Comparison of ENCODE assay signal across 19 mouse cellular contexts in genomic region chr12:111568836-111569235, GRCm38 (mm10). TPM values are rescaled to one million over a fixed set of nuclear protein-coding genes. Genes with fewer than 3 reads are reported as not detected.
DNase-seq lines count a peak whose midpoint lies in the region; ATAC-seq and TF ChIP-seq lines count a peak whose summit lies in the region.
"Had no signal": no experiment of that assay in that cellular context is flagged by ENCODE, and none has a peak within 500 bp of the region (broad histone marks: within the 10 kb centered on the region; RNA-seq: fewer than 3 reads in every experiment).

No protein-coding gene starts in this region.

- in situ Hi-C loops in ES-E14 (cut with MboI; ENCODE audit: low sequenced_read_pairs in 2 of 2, unreplicated experiment in 2 of 2) = no loop called here

- H3K4me3 ChIP-seq in heart, embryonic 14.5 days (ENCODE audit: control insufficient read depth in 1 of 2, insufficient read depth in 1 of 2, low read depth in 1 of 2, low read length in 2 of 2) = no peak overlapping the region
- H3K4me3 ChIP-seq in ES-E14 (ENCODE audit: insufficient read depth in 1 of 2, low read depth in 1 of 2, low read length in 2 of 2, poor library complexity in 1 of 2, severe bottlenecking in 1 of 2) = peak overlapping the region; percentile 14 to 18; a peak in 1 of 4 replicates
- H3K4me3 ChIP-seq: embryonic facial prominence, embryonic 10.5 days; forebrain, embryonic 12.5 days; hindbrain, embryonic 15.5 days; limb, embryonic 12.5 days; neural tube, embryonic 12.5 days had no signal

- 33% methylated on average over 11 of the region's 11 CpGs for WGBS in heart, embryonic 14.5 days

- no peaks in the 10 kb centered on the region for H3K9me3 ChIP-seq in heart, embryonic 14.5 days (ENCODE audit: control insufficient read depth, low read length)
- no peaks in the 10 kb centered on the region for H3K9me3 ChIP-seq in ES-E14 (ENCODE audit: control insufficient read depth, insufficient read depth, low read depth, low read length)
- H3K9me3 ChIP-seq: embryonic facial prominence, embryonic 10.5 days; forebrain, embryonic 12.5 days; hindbrain, embryonic 15.5 days; limb, embryonic 12.5 days; neural tube, embryonic 12.5 days had no signal

- DNase-seq in heart, adult 18-20 months = no peak
- DNase-seq in ES-E14 (ENCODE audit: low read depth, low spot score) = no peak
- peak; percentile 89 for DNase-seq in fibroblast of lung, adult 2 months (ENCODE audit: low read depth)
- peak; percentile 68 to 76 for DNase-seq in kidney, postnatal 36 days
- no peak for DNase-seq in embryo, embryonic 9.5 days (ENCODE audit: extremely low spot score)
- DNase-seq in thymus, adult 18-20 months = no peak
- DNase-seq: cerebellum, adult 8-10 months; gastrocnemius, postnatal 36 days; layer of hippocampus, adult 9-11 months; lung, adult 2 months; right cerebral cortex, adult 18-20 months had no signal

- H3K4me2 ChIP-seq in heart, embryonic 14.5 days (ENCODE audit: low read length) = 0 out of 2 replicates have a peak overlapping the region, but pooled peaks have one; percentile 23
- H3K4me2 ChIP-seq: forebrain, embryonic 12.5 days; hindbrain, embryonic 15.5 days; limb, embryonic 12.5 days; midbrain, embryonic 11.5 days; neural tube, embryonic 12.5 days had no signal

- H3K36me3 ChIP-seq in heart, embryonic 14.5 days (ENCODE audit: control insufficient read depth, insufficient read depth, low read length) = no peaks in the 10 kb centered on the region
- no peaks in the 10 kb centered on the region for H3K36me3 ChIP-seq in ES-E14 (ENCODE audit: control insufficient read depth, insufficient read depth, low read length, poor library complexity, severe bottlenecking)
- H3K36me3 ChIP-seq: embryonic facial prominence, embryonic 10.5 days; forebrain, embryonic 12.5 days; hindbrain, embryonic 15.5 days; limb, embryonic 12.5 days; neural tube, embryonic 12.5 days had no signal

- no peaks in the 10 kb centered on the region for H3K27me3 ChIP-seq in heart, embryonic 14.5 days (ENCODE audit: control insufficient read depth, insufficient read depth, low read length)
- H3K27me3 ChIP-seq: forebrain, embryonic 12.5 days; hindbrain, embryonic 15.5 days; limb, embryonic 12.5 days; neural tube, embryonic 12.5 days had no signal

- no peak for ATAC-seq in heart, embryonic 14.5 days (ENCODE audit: insufficient number of reproducible peaks, insufficient read depth, low FRiP score, low read depth)
- ATAC-seq in inflammation-experienced regulatory T-cells, adult 6 months = no peak

- H3K9ac ChIP-seq in heart, embryonic 14.5 days (ENCODE audit: low read length) = peak overlapping the region; percentile 52
- peak overlapping the region; percentile 23; the same call in 1 of the 2 replicates for H3K9ac ChIP-seq in ES-E14 (ENCODE audit: insufficient read depth, low read depth, low read length, poor library complexity, severe bottlenecking)
- H3K9ac ChIP-seq: forebrain, embryonic 12.5 days; hindbrain, embryonic 15.5 days; limb, embryonic 12.5 days; neural tube, embryonic 12.5 days had no signal

- H3K4me1 ChIP-seq in heart, embryonic 14.5 days (ENCODE audit: control insufficient read depth in 2 of 2, insufficient read depth in 2 of 2, low read length in 2 of 2) = peaks cover 9 to 12% of the 10 kb centered on the region in 2 experiments
- peaks cover 0 to 5% of the 10 kb centered on the region in 2 experiments; a peak in 1 of 4 replicates for H3K4me1 ChIP-seq in ES-E14 (ENCODE audit: control insufficient read depth in 2 of 2, insufficient read depth in 2 of 2, low read length in 2 of 2, poor library complexity in 1 of 2)

- no peak overlapping the region; a peak in 1 of 4 replicates for H3K27ac ChIP-seq in heart, embryonic 14.5 days (replicated peaks in 1 of 2; ENCODE audit: control insufficient read depth in 1 of 2, insufficient read depth in 1 of 2, low read depth in 2 of 2, low read length in 2 of 2)
- no peak overlapping the region for H3K27ac ChIP-seq in ES-E14 (ENCODE audit: insufficient read depth, low read depth, low read length, poor library complexity, severe bottlenecking)
- H3K27ac ChIP-seq: embryonic facial prominence, embryonic 10.5 days; forebrain, embryonic 12.5 days; hindbrain, embryonic 15.5 days; limb, embryonic 12.5 days; neural tube, embryonic 12.5 days had no signal

TF ChIP-seq in ES-E14, 5 proteins besides CTCF, POLR2A, EP300 and RAD21:
- TF ChIP-seq CHD2 (IDR thresholded peaks at IDR 0.05; ENCODE audit: low read depth, low read length) (no peak), MAFK (IDR thresholded peaks at IDR 0.05; ENCODE audit: insufficient read depth, low read depth, low read length) (no peak), ZNF384 (IDR thresholded peaks at IDR 0.05; ENCODE audit: low read depth, low read length) (no peak), HCFC1 (IDR thresholded peaks at IDR 0.05; ENCODE audit: borderline replicate concordance, insufficient read depth, low read length) (no peak), ZC3H11A (IDR thresholded peaks at IDR 0.05; ENCODE audit: borderline replicate concordance, low read depth, low read length) (no peak)
TF ChIP-seq in ES-E14: peak in this region for 0.

RNA-seq across cellular contexts. Expression of gene Mark3, which starts 5.5 kb away (rescaled TPM):
- 50.6 and 50.8 TPM in 2 replicates for polyA plus RNA-seq in heart, embryonic 14.5 days (2014; fragmentation: Nextera tagmentation; extraction: Ambion mirVana)
- total RNA-seq in heart, adult 18-20 months (2021) = 10 to 100 TPM; 45.5 to 47.4 TPM
- 75.5 and 90.9 TPM in 2 replicates for total RNA-seq in ES-E14 (2012; rRNA removed)
- polyA plus RNA-seq in inflammation-experienced regulatory T-cells, adult 6 months (2017; shearing (Covaris generic)) = 10 to 100 TPM; 16.4 to 45.8 (median 41.1) TPM

RNA-seq across cellular contexts. Expression of gene Eif5, which starts 31.0 kb away (rescaled TPM):
- polyA plus RNA-seq in heart, embryonic 14.5 days (2014; fragmentation: Nextera tagmentation; extraction: Ambion mirVana) = 364 and 377 TPM in 2 replicates
- 100 to 1,000 TPM; 170 to 186 TPM for total RNA-seq in heart, adult 18-20 months (2021)
- 269 and 331 TPM in 2 replicates for total RNA-seq in ES-E14 (2012; rRNA removed)
- 100 to 1,000 TPM in 2 of 3 experiments, 10 to 100 TPM in 1; 80.7 to 196 (median 189) TPM for polyA plus RNA-seq in inflammation-experienced regulatory T-cells, adult 6 months (2017; shearing (Covaris generic))

Comparison
In these comparisons a context has a peak if more than half of its experiments do, and no peak if none do; other contexts are left out.
1. H3K4me3 ChIP-seq: peak in ES-E14 (2 of 2); none in heart, embryonic 14.5 days (0 of 2).
2. DNase-seq: peak in fibroblast of lung, adult 2 months (single experiment) and kidney, postnatal 36 days (2 of 2); none in heart, adult 18-20 months (0 of 2), ES-E14 (single experiment), embryo, embryonic 9.5 days (single experiment) and thymus, adult 18-20 months (0 of 2).